In the genomic region with DNA sequence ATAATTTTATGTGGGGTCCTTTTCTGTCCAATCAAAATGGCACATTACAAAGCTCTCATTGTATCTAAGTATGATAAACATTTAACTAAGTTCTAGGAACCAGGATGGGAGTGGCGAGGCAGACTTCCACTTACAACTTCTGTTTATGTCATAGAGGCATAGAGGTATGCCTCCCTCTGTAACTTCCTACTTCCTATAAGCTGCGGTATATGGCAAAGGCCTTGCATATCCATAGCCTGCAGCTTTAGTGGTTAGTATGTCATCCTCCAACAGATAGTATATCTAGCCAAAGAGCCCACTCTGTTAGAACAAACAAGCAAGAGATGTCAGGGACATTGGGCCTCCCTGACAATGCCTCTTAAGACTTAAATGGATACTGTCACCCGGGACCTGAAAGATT, we compare ENCODE assay signal across 36 mouse cellular contexts. TPM values are rescaled to one million over a fixed set of nuclear protein-coding genes. Genes with fewer than 3 reads are reported as not detected.
"Had no signal": no experiment of that assay in that cellular context is flagged by ENCODE, and none has a peak within 500 bp of the region (broad histone marks: within the 10 kb centered on the region; RNA-seq: fewer than 3 reads in every experiment).

No protein-coding gene starts in this region.

- H3K9ac ChIP-seq: heart, embryonic 13.5 days; heart, embryonic 15.5 days; hindbrain, embryonic 12.5 days; hindbrain, embryonic 14.5 days; intestine, embryonic 15.5 days; limb, embryonic 12.5 days; liver, embryonic 13.5 days; liver, embryonic 15.5 days had no signal

- H3K9me3 ChIP-seq: heart, embryonic 15.5 days; intestine, embryonic 15.5 days; limb, embryonic 10.5 days; liver, embryonic 13.5 days; liver, embryonic 15.5 days had no signal

- H3K4me3 ChIP-seq: gastrocnemius, adult 2 months; heart, adult 2 months; heart, embryonic 13.5 days; heart, embryonic 15.5 days; hindbrain, embryonic 10.5 days; hindbrain, embryonic 12.5 days; intestine, embryonic 15.5 days; layer of hippocampus, adult 2 months; limb, embryonic 10.5 days; limb, embryonic 12.5 days; liver, embryonic 13.5 days; liver, embryonic 15.5 days had no signal

- ATAC-seq: hindbrain, embryonic 16.5 days; inflammation-experienced regulatory T-cells, adult 6 months; intestine, embryonic 15.5 days; intestine, postnatal 0 days had no signal

- H3K27ac ChIP-seq: gastrocnemius, adult 2 months; heart, adult 2 months; heart, embryonic 13.5 days; heart, embryonic 15.5 days; hindbrain, embryonic 10.5 days; hindbrain, embryonic 12.5 days; hindbrain, embryonic 14.5 days; intestine, embryonic 15.5 days; layer of hippocampus, adult 2 months; limb, embryonic 10.5 days; limb, embryonic 12.5 days; liver, embryonic 13.5 days; liver, embryonic 15.5 days had no signal

- H3K27me3 ChIP-seq: heart, embryonic 13.5 days; heart, embryonic 15.5 days; hindbrain, embryonic 12.5 days; intestine, embryonic 15.5 days; liver, embryonic 13.5 days; liver, embryonic 15.5 days had no signal

- H3K36me3 ChIP-seq: heart, embryonic 13.5 days; heart, embryonic 15.5 days; hindbrain, embryonic 10.5 days; hindbrain, embryonic 12.5 days; intestine, embryonic 15.5 days; limb, embryonic 10.5 days; limb, embryonic 12.5 days; liver, embryonic 13.5 days; liver, embryonic 15.5 days had no signal

- DNase-seq: gastrocnemius, adult 2 months; gastrocnemius, postnatal 10 days; gastrocnemius, postnatal 25 days; heart, adult 2 months; heart, postnatal 14 days; heart, postnatal 4 days; kidney, adult 18-20 months; kidney, adult 8-10 months; kidney, postnatal 10 days; kidney, postnatal 4 days; layer of hippocampus, adult 9-11 months; layer of hippocampus, postnatal 36 days; liver; liver, embryonic 13.5 days had no signal

- H3K4me1 ChIP-seq: heart, embryonic 13.5 days; heart, embryonic 15.5 days; hindbrain, embryonic 10.5 days; hindbrain, embryonic 12.5 days; intestine, embryonic 15.5 days; limb, embryonic 10.5 days; limb, embryonic 12.5 days; liver, embryonic 13.5 days; liver, embryonic 15.5 days had no signal

RNA-seq across cellular contexts. Expression of a gene that starts 15.5 kb away (rescaled TPM):
- total RNA-seq: gastrocnemius, adult 2 months; gastrocnemius, postnatal 10 days; gastrocnemius, postnatal 25 days; gastrocnemius, postnatal 4 days; granulocyte monocyte progenitor cell, adult 5-6 weeks; heart, adult 2 months; heart, postnatal 14 days; heart, postnatal 4 days; layer of hippocampus, postnatal 14 days; left cerebral cortex, postnatal 10 days had no signal
- polyA plus RNA-seq: heart, adult 2 months; heart, embryonic 11.5 days; heart, embryonic 15.5 days; heart, postnatal 0 days; intestine, embryonic 15.5 days; intestine, postnatal 0 days; kidney, embryonic 14.5 days; kidney, embryonic 16.5 days; limb, embryonic 10.5 days; limb, embryonic 12.5 days; liver, embryonic 11.5 days; liver, embryonic 13.5 days; liver, embryonic 15.5 days had no signal

RNA-seq across cellular contexts. Expression of a gene that starts 26.3 kb away (rescaled TPM):
- total RNA-seq: gastrocnemius, adult 2 months; gastrocnemius, postnatal 10 days; gastrocnemius, postnatal 25 days; gastrocnemius, postnatal 4 days; granulocyte monocyte progenitor cell, adult 5-6 weeks; heart, postnatal 14 days; heart, postnatal 4 days had no signal
- polyA plus RNA-seq: inflammation-experienced regulatory T-cells, adult 6 months; intestine, postnatal 0 days; limb, embryonic 12.5 days; liver, embryonic 11.5 days; liver, embryonic 13.5 days; liver, embryonic 15.5 days had no signal
